Mouse (Mus musculus) forebrain, embryonic 11.5 days (tissue): ENCODE measurements at regions not wholly inside any gene's neighbourhood (a gene's known extent, or its start where the extent isn't known, plus 50 kb on each side); places are given as distances from the start of the nearest gene placed in this dataset.

Source experiments
- ATAC-seq: fragments of 200-750 bp; cut with Nextera tagmentation; replicated peaks from 2 replicates; pipeline ENCODE4 v1.8.0; 2017; ENCODE audit warnings: moderate TSS enrichment; ENCODE audit not compliant: low FRiP score
- DNase-seq: peaks from one replicate; pipeline ENCODE4 v3.0.0-alpha.2; 2017; ENCODE audit warnings: low spot score
- H3K27ac ChIP-seq: fragments of 300-500 bp; sonication (generic); 2 replicates; pipeline ENCODE4 v1.5.1; 2014; ENCODE audit warnings: low read depth, low read length
- H3K27me3 ChIP-seq: fragments of 300-500 bp; sonication (generic); 2 replicates; pipeline ENCODE4 v1.6.1; 2014; ENCODE audit warnings: mild to moderate bottlenecking, low read length, mixed read lengths; ENCODE audit not compliant: control insufficient read depth, insufficient read depth
- H3K36me3 ChIP-seq: fragments of 300-500 bp; sonication (generic); 2 replicates; pipeline ENCODE4 v1.6.1; 2014; ENCODE audit warnings: mild to moderate bottlenecking, low read length, moderate library complexity, mixed read lengths; ENCODE audit not compliant: control insufficient read depth, insufficient read depth
- H3K4me1 ChIP-seq: fragments of 300-500 bp; sonication (generic); replicated peaks from 2 replicates; pipeline ENCODE4 v1.6.1; 2014; ENCODE audit warnings: low read length, mixed read lengths; ENCODE audit not compliant: control insufficient read depth, insufficient read depth
- H3K4me2 ChIP-seq: fragments of 300-500 bp; sonication (generic); 2 replicates; pipeline ENCODE4 v1.6.1; 2014; ENCODE audit warnings: low read depth, mild to moderate bottlenecking, low read length, moderate library complexity, mixed read lengths; ENCODE audit not compliant: severe bottlenecking
- H3K4me3 ChIP-seq: fragments of 300-500 bp; sonication (generic); 2 replicates; pipeline ENCODE4 v1.5.1; 2014; ENCODE audit warnings: low read depth, low read length
- H3K9ac ChIP-seq: fragments of 300-500 bp; sonication (generic); 2 replicates; pipeline ENCODE4 v1.6.1; 2014; ENCODE audit warnings: low read length
- H3K9me3 ChIP-seq: fragments of 300-500 bp; sonication (generic); 2 replicates; pipeline ENCODE4 v1.6.1; 2016; ENCODE audit warnings: low read length, mixed read lengths; ENCODE audit not compliant: control insufficient read depth
- WGBS: fragments of 180-500 bp; shearing (Covaris S2); extraction: QIAGEN DNeasy Blood & Tissue Kit; methylation state at CpG from one replicate; pipeline ENCODE4 v1.1.7; 2014; 5-methylcytosine and 5-hydroxymethylcytosine counted together

DNA sequence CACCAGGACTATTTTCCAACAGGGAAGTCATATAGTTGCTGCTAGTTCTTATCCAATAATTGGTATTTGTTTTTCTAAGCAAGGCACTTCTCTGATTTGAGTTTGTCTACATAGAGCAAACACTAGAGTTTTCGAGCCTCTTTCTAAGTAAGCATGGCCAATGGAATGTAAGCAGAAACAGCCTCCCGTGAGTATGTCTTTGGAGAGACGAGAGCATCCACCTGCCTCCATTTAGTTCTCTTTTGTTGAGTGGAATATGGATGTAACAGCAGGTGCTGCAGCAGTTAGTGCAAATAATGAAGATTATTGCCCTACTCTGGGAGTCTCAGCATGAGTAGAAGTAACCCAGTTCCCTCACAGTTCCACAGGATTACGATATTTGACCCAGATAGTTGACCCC is 286.3 kb downstream of the 1500009L16Rik start:
- Histone ChIP-seq H3K36me3 (no peaks in the 10 kb centered on the region), H3K4me3 (no peak overlapping the region), H3K4me1 (no peaks in the 10 kb centered on the region), H3K9ac (no peak overlapping the region), H3K9me3 (no peaks in the 10 kb centered on the region), H3K27me3 (no peaks in the 10 kb centered on the region), H3K27ac (no peak overlapping the region), H3K4me2 (no peak overlapping the region)
- WGBS = 83% methylated on average over 4 of the region's 4 CpGs
- no peak for ATAC-seq
- DNase-seq = no peak

DNA sequence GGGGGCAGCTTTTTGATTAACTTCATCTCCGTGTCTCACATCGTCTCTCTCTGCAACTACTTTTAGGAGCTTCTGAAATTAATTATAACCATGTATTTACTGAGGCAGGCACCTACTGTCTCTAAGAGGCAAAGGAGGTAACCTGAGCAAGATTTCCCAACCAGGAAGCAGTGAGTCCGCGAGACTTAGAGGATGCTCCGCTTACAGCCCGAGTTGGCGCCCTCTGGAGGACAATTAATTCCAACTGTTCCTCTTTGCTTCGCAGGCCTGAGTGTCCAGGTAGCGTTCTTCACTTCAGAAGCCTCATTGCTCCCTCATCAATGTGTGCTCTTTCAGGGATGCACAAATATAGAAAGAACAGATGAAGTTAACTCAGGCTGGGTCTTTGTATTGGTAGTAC is 296.7 kb downstream of the 1500009L16Rik start:
- Histone ChIP-seq H3K36me3 (no peaks in the 10 kb centered on the region), H3K4me3 (no peak overlapping the region), H3K27me3 (no peaks in the 10 kb centered on the region), H3K9ac (no peak overlapping the region), H3K27ac (no peak overlapping the region), H3K4me2 (no peak overlapping the region), H3K9me3 (no peaks in the 10 kb centered on the region), H3K4me1 (0 out of 2 replicates have a peak, but pooled peaks cover 2% of the 10 kb centered on the region)
- DNase-seq = peak; percentile 77
- 12% methylated on average over 9 of the region's 9 CpGs for WGBS
- ATAC-seq = 0 out of 2 replicates have a peak, but pooled peaks have one; percentile 24

DNA sequence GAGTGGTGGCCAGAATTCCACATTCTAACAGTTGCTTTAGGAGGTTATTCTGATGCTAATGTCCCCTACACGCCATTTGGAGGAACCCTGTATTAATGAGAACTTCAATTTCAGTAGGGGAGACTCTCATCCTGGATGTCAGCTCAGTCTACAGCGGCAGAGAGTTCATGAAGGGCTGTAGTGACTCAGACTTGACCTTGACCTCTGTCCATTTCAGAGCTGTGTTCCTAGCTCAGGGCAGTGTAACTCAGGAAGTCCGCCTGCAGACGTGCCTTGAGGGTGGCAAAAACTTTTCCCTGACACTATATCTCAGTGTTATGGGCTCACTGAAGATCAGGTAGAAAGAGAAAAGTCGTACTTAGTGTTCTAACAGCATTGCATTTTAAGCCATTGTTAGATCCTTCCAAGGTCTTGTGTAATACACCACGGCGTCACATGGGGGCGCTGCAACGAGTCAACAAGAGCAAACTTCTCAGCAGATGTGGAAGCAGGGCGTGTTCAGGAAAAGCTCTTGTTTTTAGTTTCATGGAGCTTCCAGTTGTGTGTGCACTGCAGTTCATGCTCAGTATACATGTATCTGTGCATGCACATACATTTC is 297.5 kb downstream of the 1500009L16Rik start:
- Histone ChIP-seq H3K4me2 (no peak overlapping the region), H3K27ac (no peak overlapping the region), H3K4me1 (0 out of 2 replicates have a peak, but pooled peaks cover 2% of the 10 kb centered on the region), H3K4me3 (no peak overlapping the region), H3K27me3 (no peaks in the 10 kb centered on the region), H3K9ac (no peak overlapping the region), H3K36me3 (no peaks in the 10 kb centered on the region), H3K9me3 (no peaks in the 10 kb centered on the region)
- ATAC-seq (no peak), DNase-seq (peak; percentile 71)
- WGBS = 53% methylated on average over 10 of the region's 10 CpGs

DNA sequence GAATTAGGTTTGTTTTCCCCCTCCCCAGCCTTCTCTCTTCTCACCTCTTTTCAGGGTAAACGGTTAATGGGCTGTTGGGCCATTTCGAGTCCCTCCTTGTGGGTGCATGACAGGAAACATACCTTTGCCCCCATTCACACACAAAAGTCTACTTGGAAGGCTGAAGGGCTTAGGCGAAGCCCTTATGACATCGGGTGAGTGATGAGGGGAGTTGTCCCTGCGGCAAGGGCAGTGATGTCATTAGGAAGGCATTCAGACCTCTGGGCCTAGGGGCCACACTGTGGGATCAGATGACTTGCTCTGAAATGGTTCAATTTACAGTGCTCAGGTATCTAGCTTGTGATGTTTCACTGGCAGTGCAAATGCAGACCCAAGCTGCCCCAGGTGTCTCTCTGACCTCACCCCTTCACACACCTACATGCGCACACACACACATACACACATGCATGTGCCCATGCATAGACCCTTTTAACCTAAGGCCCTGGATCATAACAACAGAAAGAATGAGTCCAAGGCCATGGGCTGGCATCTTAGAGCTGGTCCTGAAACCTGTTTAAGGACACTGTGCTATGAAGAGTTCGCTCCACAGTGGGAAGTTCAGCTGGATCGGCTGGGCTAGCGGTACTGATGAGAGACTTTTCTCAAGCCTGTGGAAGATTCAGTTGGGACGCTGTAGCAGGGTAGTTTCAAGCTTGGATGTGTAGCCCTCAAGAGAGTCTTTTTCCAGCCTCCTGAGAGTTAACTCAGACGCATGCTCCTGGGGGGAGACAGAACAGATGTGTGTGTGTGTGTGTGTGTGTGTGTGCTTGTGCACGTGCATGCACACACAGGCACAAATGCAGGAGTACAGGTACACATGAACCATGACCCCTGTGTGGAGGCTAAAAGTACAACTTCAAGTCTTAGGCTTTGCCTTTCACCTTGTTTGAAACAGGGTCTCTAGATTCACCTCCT is 298.8 kb downstream of the 1500009L16Rik start:
- Histone ChIP-seq H3K9ac (no peak overlapping the region), H3K4me3 (no peak overlapping the region), H3K36me3 (no peaks in the 10 kb centered on the region), H3K27me3 (no peaks in the 10 kb centered on the region), H3K4me1 (0 out of 2 replicates have a peak, but pooled peaks cover 2% of the 10 kb centered on the region), H3K9me3 (no peaks in the 10 kb centered on the region), H3K4me2 (no peak overlapping the region), H3K27ac (no peak overlapping the region)
- no peak for DNase-seq
- ATAC-seq = no peak
- 73% methylated on average over 12 of the region's 12 CpGs for WGBS

DNA sequence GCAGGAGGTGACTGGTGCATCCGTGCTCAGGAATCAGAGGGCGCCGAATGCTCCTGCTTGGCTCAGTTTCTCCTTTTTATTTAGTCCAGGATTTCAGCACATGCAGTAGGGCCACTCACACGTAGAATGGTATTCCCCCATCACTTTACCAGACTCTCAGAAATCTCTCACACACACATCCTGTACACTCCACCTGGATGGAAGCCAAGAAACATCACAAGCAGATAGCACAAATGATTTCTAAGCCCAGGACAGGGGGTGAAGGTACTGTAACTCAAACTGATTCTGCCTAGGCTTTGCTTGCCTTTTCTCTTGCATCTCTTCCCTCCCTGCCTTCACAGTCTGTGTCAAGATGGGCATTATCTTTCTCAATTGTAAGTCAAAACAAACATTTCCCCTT is 301.6 kb downstream of the 1500009L16Rik start:
- no peak for DNase-seq
- Histone ChIP-seq H3K27ac (no peak overlapping the region), H3K4me2 (no peak overlapping the region), H3K9me3 (no peaks in the 10 kb centered on the region; the same call in 1 of the 2 replicates), H3K4me3 (no peak overlapping the region), H3K36me3 (no peaks in the 10 kb centered on the region), H3K9ac (no peak overlapping the region), H3K4me1 (0 out of 2 replicates have a peak, but pooled peaks cover 2% of the 10 kb centered on the region), H3K27me3 (no peaks in the 10 kb centered on the region)
- 87% methylated on average over 4 of the region's 4 CpGs for WGBS
- ATAC-seq = no peak

DNA sequence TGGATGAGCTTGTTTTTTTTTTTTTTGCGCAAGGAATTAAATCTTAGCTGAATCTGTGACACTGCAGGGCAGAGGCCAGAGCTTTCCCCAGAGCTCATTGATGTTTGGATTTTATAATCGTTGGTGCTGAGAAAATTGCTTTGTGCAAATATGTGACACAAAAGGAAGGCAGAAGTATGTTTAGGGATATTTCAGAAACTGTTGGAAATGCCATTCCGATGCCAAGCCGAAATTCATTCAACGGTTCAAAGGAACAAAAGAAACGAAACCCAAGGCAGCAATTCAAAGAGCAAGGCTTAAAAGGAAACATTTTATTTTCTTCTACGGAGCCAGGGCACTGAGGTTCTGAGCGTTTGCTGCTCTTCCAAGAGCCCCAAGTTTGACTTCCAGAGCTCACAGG is 302.2 kb downstream of the 1500009L16Rik start:
- 66% methylated on average over 8 of the region's 8 CpGs for WGBS
- ATAC-seq (no peak), DNase-seq (no peak)
- H3K4me2 ChIP-seq = no peak overlapping the region
- no peaks in the 10 kb centered on the region; the same call in 1 of the 2 replicates for H3K9me3 ChIP-seq
- H3K4me3 ChIP-seq = no peak overlapping the region
- H3K9ac ChIP-seq = no peak overlapping the region
- H3K27me3 ChIP-seq = no peaks in the 10 kb centered on the region
- H3K36me3 ChIP-seq = no peaks in the 10 kb centered on the region
- no peak overlapping the region for H3K27ac ChIP-seq
- H3K4me1 ChIP-seq = 0 out of 2 replicates have a peak, but pooled peaks cover 2% of the 10 kb centered on the region

DNA sequence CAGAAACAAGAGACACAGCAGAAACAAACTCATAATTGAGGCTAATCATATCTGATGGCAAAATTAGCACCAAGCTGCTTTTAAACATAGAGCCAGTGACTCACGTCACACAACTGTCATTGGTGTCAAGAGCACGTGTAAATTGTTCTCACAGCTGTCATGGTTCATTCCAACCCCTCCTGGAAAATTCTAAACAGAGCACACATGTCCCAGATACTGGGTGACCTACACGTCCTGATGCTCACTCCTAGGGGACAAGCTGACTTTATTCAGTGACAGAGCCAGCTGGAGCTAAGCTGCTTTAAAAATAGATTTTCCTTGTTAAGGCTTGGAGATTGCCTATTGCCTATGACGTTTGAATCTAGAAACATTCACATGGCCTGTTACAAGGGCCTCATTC is 304.1 kb downstream of the 1500009L16Rik start:
- no peak for ATAC-seq
- Histone ChIP-seq H3K9me3 (no peaks in the 10 kb centered on the region; the same call in 1 of the 2 replicates), H3K27me3 (no peaks in the 10 kb centered on the region), H3K36me3 (no peaks in the 10 kb centered on the region), H3K9ac (no peak overlapping the region), H3K4me2 (no peak overlapping the region), H3K27ac (no peak overlapping the region), H3K4me1 (no peaks in the 10 kb centered on the region), H3K4me3 (no peak overlapping the region)
- WGBS = 73% methylated on average over 4 of the region's 4 CpGs
- DNase-seq = no peak

DNA sequence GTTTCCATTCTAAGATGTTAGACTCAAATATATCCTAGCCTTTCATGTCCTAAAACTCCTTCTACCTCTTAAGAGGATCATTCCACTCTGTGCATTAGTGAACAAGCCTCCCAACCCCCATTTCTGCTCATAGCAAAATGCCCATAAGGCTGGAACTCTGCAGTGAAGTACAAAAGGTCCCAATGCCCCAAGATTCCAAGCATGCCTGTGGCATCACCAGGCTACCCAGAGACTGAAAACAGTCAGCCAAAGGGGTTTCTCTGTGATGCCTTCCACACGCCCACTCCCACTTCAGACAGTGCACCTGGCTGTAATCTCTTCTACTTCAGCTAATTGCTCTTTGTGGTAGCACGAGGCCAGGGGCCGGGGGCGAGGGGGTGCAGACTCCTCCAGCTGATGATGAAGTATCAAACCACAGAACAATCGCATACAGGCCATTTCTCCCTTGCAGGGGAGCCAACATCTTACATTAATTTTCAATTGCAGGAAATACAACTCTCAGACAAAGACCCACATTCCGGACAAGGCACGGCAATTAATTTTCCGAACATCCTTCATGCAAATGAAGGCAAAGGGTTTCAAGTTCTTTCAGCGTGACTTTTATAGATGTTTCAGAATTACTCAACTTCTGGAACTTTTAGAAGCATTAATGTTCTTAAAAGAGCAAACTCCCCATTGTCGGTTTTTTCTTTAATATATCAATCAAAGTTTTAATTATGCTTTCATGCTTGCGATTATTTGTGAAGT is 313.6 kb downstream of the 1500009L16Rik start:
- H3K4me1 ChIP-seq = no peaks in the 10 kb centered on the region
- no peaks in the 10 kb centered on the region for H3K36me3 ChIP-seq
- H3K4me3 ChIP-seq = no peak overlapping the region
- H3K9ac ChIP-seq = no peak overlapping the region
- DNase-seq = no peak
- H3K4me2 ChIP-seq = no peak overlapping the region
- no peak for ATAC-seq
- H3K27me3 ChIP-seq = no peaks in the 10 kb centered on the region
- WGBS = 69% methylated on average over 11 of the region's 11 CpGs
- H3K27ac ChIP-seq = no peak overlapping the region
- no peaks in the 10 kb centered on the region for H3K9me3 ChIP-seq
